Mouse (Mus musculus): ENCODE results near the gene Borcs5. TPM values are rescaled to one million over a fixed set of nuclear protein-coding genes. Genes with fewer than 3 reads are reported as not detected.
"Not testable (repeated sequence)": the region's sequence is repeated elsewhere in the genome, so short reads cannot be mapped to it uniquely, and the experiment has no call there.

Borcs5 gene
- total RNA-seq, 2 experiments from 2014 or later, result 10.8 to 11.3 TPM

DNA sequence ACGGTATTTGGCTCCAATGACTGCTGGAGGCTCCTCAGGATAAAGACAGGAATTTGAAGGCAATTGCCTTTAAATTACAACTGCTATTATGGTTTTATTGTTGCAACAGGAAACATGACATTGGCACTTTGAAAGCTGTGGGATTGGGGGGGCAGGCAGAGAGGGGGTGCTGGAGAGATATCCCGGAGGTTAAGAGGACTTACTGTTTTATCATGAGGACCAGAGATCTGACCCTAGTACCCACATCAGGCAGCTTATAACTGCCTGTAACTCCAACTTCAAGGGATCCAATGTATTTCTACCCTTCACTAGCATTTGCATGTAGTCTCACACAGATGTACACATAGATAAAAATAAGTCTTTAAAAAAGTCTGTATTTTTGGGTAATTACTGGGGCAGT, 29.2 kb downstream of the Borcs5 start:
- intact Hi-C loops (cut with DNase I), result no loop called here
- no peak for DNase-seq

DNA sequence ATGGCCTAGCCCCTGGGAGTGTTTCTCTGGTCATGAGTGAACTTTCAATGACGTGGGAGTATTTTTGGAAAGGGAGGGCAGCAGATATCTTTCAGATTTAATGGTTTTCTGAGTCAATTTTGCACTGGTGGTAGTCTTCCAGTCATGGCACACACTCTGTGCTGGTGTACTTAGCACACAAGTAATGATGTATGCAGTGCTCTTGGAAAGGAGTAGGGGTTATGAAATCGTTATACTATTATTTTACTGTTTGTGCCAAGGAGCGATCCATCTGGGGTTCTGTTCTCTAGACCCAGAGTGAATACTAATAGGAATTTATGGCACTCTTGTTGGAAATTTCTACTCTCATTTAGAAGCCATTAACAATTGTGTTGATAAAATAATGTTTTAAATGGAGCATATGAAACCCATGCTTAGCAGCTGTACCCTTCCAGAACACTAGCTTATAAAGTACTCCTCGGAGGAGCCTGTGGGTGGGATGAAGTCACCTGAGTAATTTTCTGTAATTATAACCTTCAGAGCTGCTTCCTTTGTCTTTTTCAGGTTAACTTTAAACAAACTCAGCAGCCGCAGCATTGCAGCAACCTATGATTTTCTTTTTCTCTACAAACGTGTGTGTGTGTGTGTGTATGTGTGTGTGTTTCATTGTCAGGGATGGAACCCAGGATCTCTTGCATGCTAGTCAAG, 30.0 kb downstream of the Borcs5 start:
- intact Hi-C loops (cut with DNase I), result no loop called here
- DNase-seq, result peak in 1 of 2 experiments; percentile 22

- peak; percentile 67 to 71 for DNase-seq
- intact Hi-C loops (cut with DNase I), result loop anchor here (5.0 kb wide), 1 partner anchor 41 kb away; no protein-coding TSS in a partner anchor
Observed at GRCm38 (mm10) chr6:134670881-134671411, 31.6 kb downstream of the Borcs5 start.

- peak in 1 of 2 experiments; percentile 19 for DNase-seq
- intact Hi-C loops (cut with DNase I), result loop anchor here (5.0 kb wide), 1 partner anchor 39 kb away; no protein-coding TSS in a partner anchor
Observed at GRCm38 (mm10) chr6:134673712-134674111, 34.4 kb downstream of the Borcs5 start.

DNA sequence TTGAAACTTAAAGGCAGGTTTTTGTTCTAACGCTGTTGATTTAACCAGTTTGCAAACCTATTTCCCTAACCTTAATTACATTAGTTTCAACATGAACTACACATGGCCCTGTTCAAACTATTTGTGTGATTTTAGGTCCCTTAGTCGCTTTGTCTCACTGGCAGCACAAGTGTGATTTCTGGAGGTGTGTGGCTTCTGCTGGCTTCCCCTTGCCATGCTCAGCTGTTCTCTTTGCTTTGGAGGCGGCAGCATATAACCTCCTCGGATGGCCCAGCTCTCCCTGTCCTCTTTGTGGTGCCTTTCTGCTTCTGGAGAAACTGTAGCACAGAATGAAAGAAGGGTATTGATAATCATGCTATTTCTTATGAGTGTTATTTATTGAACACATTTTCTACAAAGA, 38.2 kb downstream of the Borcs5 start:
- intact Hi-C loops (cut with DNase I), result no loop called here
- no peak for DNase-seq

GRCm38 (mm10) chr6:134678037-134678436, 38.7 kb downstream of the Borcs5 start:
- intact Hi-C loops (cut with DNase I), result no loop called here
- DNase-seq, result no peak

DNA sequence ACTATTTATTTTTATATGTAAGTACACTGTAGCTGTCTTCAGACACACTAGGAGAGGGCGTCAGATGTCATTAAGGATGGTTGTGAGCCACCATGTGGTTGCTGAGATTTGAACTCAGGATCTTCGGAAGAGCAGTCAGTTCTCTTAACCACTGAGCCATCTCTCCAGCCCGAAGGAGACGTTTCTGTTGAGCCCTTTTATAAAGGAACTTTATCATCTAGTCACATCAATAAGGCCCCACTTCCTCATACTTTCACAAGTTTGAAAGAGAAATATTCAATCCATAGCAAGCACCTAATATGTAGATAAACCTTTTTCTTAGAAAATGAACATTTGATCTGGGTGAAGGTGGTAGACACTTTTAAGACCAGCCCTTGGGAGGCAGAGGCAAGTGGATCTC, 40.0 kb downstream of the Borcs5 start:
- intact Hi-C loops (cut with DNase I), result not testable (repeated sequence)

GRCm38 (mm10) chr6:134684354-134684915, 45.1 kb downstream of the Borcs5 start:
- intact Hi-C loops (cut with DNase I), result no loop called here
- DNase-seq, result no peak

More for the DNA sequence above, 40.0 kb downstream of the Borcs5 start:
- not testable (repeated sequence) for DNase-seq

GRCm38 (mm10) chr6:134685040-134685439, 45.7 kb downstream of the Borcs5 start:
- no peak for DNase-seq
- intact Hi-C loops (cut with DNase I), result no loop called here

DNA sequence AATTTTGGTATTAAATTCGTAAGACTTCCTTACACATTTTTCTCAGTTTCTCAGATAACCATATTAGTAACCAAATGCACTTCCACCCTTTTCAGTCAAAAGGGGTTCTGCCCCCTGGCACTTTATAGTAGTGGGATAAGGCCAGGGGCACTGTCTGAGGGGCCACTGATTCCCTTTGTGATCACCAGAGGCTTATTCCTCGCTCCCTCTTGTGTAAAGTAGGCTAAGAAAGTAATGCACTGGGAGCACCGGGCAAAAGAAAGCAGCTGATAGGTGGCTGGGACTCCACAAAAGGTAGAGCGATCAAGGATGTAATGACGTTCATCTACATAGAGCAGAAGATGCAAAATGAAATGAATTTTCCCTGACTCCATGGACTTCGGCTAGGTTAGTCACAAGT, 46.2 kb downstream of the Borcs5 start:
- intact Hi-C loops (cut with DNase I), result no loop called here
- no peak for DNase-seq

DNA sequence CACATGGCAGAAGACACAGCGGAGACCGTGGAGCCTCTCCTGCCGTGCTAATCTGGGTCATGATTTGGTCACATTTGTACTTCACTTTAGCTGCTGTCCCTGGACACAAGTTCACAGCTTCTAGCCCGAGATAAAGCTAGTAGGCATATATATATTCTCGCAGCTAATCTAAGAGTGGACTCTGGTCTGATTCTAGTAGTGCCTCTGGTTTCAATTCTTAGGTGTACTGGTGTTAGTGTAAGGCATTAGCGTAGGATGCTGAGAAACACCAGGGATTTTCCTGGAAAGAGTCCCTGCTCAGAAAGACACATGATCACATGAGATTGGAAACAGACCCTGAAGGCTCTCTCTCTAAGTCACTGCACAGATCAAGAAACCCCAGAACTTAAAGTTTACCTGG, 55.2 kb downstream of the Borcs5 start:
- intact Hi-C loops (cut with DNase I), result no loop called here
- DNase-seq, result no peak

DNA sequence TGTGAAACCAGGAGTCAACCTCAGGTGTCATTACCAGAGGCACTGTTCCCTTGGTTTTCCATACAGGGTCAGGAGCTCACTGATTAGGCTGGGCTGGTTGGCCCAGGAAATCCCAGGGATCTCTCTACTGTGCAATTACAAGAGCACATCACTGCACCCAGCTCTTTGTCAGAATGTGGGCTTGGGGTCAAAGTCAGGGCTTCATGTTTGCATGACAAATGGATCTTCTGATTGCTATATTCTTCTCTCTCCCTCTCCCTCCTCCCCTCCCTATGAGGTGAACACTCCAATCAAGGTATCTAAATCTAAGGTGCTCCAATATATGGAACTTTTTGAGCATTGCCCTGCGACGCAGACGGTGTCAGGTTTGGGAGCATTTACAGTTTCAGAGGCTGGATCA, 55.7 kb downstream of the Borcs5 start:
- DNase-seq, result no peak
- intact Hi-C loops (cut with DNase I), result no loop called here

- DNase-seq, result no peak
- intact Hi-C loops (cut with DNase I), result no loop called here
Observed at GRCm38 (mm10) chr6:134695625-134696024, 56.3 kb downstream of the Borcs5 start.

- DNase-seq, result peak; percentile 74 to 77
- intact Hi-C loops (cut with DNase I), result no loop called here
Observed at GRCm38 (mm10) chr6:134696146-134696545, 56.8 kb downstream of the Borcs5 start.

DNA sequence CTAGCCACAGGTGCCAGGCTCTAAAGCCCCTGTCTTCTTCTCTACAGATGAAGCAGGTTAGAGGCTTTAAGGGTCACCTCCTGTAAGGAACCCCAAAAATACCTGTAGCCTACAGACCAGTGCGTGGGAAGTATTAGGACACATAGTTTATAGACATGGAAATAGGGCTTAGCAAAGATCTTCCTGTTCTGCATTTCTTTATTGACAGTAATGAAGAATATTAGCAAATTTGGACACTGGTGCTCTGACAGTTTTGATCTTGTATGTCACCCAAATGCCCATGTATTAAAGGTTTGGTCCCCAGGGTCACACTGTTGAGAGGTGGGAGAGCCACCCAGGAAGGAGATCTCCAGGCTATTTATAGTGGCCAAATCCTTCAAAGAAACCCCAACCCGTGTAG, 57.2 kb downstream of the Borcs5 start:
- intact Hi-C loops (cut with DNase I), result no loop called here
- DNase-seq, result no peak

DNA sequence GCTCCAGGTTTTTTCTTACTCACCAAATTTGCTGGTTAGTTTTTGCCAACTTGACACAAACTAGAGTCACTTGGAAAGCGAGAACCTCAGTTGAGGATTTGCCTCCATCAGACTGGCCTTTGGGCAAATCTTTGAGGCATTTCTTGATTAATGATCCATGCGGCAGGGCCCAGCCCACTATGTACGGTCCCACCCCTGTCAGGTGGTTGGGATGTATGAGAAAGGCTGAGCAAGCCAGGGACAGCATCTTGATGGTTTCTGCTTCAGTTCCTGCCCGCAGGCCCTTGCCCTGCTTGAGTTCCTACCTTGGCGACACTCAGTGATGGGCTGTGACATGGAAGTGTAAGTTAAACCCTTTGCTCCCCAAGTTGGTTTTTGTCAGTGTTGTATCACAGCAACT, 58.9 kb downstream of the Borcs5 start:
- no peak for DNase-seq
- intact Hi-C loops (cut with DNase I), result no loop called here

GRCm38 (mm10) chr6:134700451-134701210, 61.3 kb downstream of the Borcs5 start:
- intact Hi-C loops (cut with DNase I), result no loop called here
- no peak for DNase-seq

GRCm38 (mm10) chr6:134701211-134701602, 61.9 kb downstream of the Borcs5 start:
- intact Hi-C loops (cut with DNase I), result no loop called here

DNA sequence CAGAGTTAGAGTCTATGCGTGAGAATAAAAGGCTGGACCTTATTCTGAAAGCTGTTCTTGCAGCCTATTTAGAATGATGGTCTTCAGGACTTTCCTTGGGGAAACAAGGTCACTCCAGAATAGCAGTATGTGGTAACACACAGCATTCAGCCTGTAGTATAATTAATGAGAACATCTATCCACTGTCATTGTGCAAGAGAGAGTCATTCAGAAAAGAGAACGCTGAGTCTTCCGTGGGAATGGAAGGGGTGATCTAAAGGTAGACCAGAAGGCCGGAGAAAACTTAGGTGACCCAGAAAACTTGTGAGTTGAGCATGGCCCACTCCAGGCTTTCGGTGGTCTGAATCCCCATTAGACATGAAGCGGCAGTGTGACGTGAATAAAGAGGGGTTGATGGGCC, 62.9 kb downstream of the Borcs5 start:
- DNase-seq, result no peak
- intact Hi-C loops (cut with DNase I), result no loop called here

More at GRCm38 (mm10) chr6:134701211-134701602, 61.9 kb downstream of the Borcs5 start:
- DNase-seq, result no peak

DNA sequence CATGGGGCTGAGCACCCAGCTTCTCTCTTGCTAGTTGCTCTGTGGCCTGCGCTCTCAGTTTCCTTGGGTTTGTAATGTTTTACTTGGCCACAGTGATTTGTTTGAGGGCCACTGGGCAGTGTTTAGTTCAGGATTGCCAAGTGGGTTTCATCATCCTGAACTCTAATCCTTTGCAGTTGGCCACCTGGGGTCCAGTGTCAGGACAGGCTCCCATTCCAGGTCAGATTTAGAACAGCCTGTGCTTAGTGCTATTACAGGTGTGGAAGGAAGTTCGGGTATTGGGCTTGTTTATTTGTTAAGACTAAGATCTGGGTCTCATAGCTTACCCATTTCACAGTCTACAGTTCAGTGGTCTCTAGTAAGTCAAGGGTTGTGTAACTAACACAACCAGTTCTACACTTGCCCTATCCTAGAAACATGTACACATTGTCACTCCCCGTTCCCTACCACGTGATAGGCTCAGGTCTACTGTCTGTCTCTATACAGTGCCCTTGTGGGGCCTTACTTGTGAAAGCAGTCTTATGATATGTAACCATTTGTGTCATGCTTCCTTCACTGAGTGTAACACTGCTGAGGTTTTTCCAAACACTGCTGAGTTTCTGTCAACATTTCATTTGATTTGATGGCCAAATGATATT, 63.9 kb downstream of the Borcs5 start:
- intact Hi-C loops (cut with DNase I), result no loop called here
- DNase-seq, result no peak

DNA sequence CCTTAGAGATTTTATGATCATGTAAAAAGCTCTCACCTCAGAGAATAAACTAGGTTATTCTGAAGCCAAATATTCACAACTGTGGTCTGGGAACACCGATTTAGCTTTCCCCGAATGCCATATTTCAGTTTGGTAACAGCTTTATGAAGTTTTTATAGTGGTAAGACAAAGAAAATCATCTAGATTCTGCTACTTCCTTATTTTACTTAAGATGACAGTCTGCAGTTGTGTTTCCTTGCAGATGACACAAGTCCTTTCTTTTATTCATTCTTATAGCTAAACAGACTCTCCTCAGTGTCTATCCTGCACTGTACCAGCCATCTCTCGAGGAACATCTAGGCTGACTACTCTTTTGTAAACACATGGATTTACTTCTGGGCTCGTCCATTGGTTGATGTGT, 67.2 kb downstream of the Borcs5 start:
- no peak for DNase-seq
- intact Hi-C loops (cut with DNase I), result no loop called here

Measured in heart, postnatal 10 days (tissue).